Mouse (Mus musculus) kidney, postnatal 25 days (tissue): ENCODE data around the gene Nrp1.

ENCODE experiments used
- DNase-seq, 2 experiments: peaks; one replicate each; pipeline ENCODE4 v3.0.0; 2021; ENCODE audit warnings: mixed read lengths in 2 of 2

The Nrp1 gene

DNA sequence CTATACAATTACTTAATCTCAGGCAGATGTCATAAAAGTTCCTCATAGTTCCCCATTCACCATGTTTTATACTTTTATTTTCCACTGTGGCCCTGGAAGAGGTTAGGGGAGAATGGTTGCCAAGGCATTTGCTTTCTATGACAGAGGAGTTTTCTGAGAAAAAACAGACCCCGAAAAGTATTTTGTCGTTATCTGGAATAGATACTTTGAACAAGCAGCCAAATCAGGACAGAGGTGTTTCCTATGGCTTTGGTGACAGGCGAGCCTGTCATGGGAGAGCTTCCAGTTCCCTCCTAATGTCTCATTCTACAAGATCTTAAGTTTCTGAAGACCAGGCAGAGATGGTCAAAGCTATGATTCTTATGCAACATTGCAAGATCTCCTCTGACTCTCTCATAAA, 13.4 kb downstream of the Nrp1 start:
- DNase-seq, result no peak

DNA sequence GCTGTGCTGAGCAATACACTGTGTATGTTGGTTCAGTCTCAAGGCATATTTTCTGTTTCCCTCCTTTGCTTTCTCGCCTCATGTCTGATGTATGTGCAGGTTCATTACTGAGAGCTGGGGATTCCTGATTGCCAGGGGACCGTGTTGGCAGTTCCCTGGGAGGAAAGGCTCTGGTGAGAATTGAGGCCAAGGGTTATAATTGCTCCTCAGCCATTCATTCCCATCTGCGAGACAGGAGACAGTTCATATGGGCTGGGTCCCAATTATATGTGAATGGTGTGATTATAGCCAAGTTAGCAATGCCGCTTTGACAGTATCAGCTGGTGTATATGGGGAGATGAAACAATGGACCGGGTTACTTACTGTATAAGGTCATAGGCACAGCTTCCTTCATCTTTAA, 14.3 kb downstream of the Nrp1 start:
- DNase-seq, result no peak

DNA sequence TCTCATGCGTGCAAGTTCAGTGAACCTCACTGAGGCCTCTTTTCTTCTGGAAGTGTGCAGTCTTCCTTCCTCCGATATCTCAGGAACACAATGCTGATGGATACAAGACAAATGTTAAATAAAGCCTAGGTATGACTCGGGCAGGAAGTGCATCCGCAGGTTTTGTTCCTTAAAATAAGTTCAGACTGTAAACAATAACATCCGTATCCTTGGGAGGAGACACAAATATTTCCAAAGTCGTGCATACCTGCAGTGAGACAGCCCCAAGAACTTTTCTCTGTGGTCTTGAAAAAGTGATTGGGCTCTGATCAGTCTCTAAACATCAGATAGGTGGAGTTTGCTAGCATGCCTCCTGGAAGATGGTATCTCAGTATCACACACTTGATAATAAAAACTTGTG, 15.0 kb downstream of the Nrp1 start:
- no peak for DNase-seq

DNA sequence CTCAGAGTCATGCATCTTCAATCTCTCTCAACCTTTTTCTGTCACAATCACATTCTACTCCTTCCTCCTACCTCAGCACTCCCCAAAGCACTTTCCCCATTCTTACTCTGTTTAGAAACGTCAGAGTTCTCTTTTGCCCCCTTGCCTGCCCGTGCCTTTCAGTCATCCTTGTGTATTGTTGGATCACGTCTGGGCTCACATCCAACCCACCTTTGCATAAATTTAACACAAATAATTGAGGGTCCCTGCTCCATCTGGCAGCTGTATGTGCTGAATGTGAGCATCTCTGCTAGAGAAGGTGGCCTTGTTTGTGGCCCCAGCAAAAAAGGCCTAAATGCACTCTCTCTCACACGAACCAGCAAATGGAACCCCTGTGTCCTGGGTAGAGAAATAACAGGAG, 16.9 kb downstream of the Nrp1 start:
- DNase-seq, result no peak

DNA sequence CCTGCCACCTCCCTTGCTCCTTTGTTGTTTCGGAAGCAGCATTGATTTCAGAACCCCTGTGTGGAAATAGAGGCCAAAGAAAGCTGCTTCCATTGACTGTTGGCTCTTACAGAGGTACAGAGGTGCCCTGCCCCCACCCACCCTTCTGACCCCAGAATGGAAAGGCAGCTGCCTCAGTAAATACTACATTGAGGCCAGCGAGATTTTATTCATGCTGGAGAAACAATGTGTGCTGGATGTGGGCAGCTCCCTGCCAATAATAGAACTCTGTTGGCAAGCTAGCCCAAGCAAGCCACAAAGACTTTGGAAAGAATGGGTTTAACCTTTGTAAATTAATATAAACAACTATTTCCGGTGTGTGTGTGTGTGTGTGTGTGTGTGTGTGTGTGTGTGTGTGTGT, 24.8 kb downstream of the Nrp1 start:
- DNase-seq, result peak in 1 of 2 experiments; percentile 50

DNA sequence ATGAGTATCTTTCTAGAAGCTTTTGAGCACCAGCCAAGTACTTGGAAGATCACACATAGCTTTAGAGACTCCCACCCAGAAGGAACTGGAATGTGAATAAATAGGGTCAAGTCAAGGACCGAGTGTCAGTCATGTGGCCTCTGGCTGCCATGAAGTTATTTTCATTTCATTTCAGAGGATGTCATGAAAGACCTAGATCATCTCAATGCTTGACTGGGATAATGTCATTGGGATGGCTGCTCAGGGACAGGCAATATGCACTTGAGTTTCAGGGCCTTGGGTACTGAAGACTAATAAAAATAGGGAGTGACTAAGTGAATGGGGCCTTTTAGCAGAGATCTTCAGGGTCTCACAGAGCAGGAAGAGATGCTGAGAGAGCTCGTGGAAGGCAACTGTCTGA, 26.0 kb downstream of the Nrp1 start:
- no peak for DNase-seq

DNA sequence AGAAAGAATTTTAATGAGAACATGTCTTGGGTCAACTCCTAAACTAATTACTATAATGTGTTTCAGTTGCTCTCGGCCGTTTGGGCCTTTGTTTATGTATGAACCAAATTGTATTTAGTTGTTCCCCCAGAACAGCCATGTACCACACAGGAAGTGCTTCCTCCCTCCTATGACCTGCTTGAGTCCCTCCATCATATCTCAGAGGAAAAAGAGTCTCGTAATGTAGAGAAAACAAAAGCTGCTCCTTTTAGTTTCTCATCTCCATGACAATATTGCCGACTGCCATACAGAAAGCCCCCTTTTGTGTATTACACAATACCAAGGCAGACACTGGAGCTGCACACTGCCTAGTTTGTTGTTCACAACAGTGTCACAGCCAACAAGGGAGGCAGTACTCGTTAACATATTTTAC, 26.5 kb downstream of the Nrp1 start:
- no peak for DNase-seq

DNA sequence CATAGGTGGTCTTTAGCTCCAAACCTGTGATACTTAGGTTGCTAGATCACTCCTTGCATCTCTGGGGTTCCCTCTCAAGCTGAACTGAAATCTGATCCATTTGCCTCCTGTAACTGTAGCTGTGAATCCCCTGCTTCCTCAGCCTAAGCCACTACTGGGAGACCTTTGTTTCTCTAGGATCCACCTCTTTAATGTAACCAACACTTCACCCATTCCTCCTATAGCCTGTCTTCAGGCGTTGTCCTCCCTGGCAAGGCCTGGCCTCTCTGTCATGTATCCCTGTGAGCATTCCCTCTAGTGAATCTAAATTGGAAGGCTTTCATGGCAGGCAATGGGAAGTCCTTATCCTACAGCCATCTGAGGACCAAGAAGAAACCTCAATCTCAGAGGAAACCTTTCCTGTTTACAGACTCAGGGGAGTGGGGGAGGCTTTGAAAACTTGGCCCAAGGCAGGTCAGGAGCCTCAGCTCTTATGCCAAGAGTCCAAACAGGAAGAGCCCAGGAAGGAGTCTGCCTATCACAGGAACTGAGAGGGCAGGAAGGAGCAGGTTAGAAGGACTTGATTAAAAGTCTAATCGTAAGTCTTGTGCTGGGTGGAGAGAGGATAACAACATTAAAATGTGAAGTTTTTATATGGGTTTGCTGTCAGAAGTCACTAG, 28.7 kb downstream of the Nrp1 start:
- peak; percentile 53 to 78 for DNase-seq

DNA sequence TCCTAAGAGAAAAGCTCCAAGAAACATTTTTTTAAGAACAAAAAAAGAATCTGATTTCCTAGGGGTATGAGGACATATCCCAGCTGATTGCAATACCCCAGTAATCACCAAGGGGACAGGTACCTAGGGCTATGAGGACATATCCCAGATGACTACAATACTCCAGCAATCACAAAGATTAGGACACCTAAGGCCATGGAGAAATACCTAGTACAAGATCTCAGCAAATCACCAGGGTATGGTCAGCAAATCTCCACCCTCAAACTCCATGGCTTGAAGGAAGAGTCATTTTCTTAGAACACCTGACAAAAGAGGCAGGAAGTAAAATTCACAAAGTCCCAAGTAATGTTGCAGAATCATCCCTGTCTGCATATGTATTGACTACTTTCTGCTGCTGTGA, 32.4 kb downstream of the Nrp1 start:
- no peak for DNase-seq

DNA sequence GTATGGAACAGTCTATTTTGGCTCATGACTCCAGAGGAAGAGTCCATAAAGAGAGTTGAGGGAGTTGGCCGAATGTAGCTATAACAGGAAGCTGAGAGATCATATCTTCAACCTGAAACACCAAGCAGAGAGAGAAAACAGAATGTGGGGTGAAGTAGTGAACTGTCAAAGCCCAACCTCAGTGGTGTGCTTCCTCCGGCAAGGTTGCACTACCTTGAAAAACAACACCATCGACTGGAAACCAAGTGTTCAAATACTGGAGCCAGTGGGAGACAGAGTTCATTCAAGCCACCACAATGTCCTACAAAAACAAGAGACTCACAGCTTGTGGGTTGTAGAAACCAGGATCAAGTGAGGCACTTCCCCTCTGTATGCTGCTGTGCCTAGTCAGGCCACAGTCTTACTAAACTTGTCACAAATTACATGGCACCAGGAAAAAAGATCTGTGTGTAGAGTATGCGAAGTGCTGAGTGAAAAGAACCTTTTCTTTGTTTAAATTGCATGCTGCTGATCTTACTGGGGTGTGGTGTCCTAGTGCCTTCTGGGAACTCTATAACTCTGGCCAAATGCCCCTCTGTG, 32.9 kb downstream of the Nrp1 start:
- no peak for DNase-seq

DNA sequence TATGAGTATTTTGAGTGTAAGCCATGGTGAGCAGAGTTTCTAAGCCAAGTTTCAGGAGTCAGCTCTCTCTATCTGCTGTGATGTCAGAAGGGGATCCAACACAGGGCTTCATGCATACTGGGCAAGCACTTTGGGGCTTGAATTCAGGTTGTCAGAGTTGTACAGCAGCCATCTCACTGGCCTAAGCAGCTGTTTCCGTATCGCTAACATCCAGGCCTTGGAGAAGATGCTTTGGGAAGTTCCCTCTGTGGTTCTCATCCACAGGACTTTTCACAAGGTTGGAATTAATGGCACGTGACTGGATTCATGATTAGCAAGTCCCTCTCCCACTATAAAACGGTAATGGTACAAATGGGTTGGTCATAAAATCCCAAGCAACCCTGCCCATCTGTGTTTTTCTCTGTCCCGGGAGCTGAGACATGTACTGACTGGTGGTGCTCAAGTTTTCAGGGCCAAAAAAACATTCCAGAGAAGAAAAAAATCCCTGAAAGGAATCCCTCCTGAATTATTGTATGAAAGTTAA, 36.3 kb downstream of the Nrp1 start:
- no peak for DNase-seq

DNA sequence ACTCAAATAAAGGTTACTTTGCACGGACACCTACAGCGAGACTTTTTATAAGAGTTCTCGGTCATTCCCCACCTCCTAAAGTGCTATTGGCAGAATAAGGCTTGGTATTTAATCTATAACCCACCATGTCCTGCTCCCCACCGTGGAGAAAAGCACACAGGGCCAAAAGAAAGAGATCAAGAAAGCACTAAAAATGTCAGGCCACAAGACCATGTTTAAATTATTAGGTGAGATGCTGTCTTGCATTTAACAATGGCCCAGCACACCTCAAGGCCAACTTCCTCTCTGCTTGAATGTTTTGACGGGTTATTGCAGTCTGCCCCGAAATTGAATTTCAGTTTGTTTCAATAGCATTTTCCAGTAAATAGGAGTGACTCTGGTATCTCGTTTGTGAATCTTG, 38.6 kb downstream of the Nrp1 start:
- DNase-seq, result no peak

DNA sequence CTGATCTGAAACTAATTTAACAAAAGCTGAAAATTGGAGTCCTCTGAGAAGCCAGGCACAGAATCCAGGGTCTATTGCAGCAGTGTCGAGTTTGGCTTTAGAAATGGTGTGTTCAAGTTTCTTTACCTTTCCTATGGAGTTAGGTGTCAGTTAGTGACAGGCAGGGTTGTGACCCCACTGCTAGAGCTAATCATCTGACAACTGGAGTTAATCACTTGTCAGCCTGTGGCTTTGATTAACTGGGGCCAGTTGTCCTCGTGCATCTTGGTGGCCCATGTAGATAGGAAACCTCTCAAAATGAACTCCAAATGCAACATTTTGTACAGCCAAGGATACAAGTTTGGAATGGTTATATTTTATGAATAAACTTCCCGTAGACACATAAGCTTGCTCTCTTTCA, 39.0 kb downstream of the Nrp1 start:
- no peak for DNase-seq

DNA sequence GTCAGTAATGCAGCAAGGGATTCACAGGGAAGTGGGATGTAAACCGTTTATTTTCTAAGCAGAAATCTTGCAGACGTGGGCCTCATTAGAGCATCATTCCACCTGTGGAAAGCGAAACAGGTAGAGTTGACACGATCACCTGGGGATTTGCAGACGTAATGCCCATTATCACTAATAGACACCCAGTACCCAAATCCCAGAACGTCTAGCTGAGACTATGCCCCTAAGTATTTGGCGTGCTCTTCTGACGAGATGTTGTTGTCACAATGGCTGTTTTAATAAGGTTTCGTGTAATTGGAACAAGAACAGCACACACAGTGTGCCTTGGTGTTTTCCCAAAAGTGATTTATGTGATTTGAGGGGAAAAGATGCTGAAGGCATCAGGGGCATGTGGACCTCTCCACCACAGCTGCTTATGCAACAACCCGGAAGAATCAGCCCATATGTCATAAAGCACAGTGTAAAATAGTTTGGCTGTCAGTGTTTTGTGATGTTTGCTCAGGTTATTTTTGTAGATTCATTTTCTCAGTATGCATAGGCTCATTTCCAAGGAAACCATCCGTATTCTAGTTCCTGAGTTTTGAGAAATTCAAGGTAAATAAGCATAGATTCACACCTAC, 40.2 kb downstream of the Nrp1 start:
- DNase-seq, result no peak

DNA sequence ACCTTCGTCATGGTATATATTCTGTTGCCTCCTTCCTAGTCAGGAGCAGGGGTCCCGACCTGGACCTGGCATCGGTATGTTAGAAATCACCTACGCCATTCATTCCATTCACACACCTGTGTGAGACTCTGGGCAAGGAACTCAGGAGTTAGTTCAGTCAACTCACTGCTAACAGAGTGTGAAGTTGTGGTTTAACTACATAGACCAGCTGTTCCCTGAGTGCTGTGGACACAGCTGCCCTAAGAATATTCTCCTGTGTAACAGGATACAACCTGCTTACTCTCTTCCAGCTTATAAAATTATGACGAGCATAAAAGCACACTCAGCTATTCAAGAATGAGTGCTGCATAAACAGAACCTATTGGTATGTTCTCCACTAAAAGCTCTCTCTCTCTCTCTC, 41.9 kb downstream of the Nrp1 start:
- DNase-seq, result no peak

DNA sequence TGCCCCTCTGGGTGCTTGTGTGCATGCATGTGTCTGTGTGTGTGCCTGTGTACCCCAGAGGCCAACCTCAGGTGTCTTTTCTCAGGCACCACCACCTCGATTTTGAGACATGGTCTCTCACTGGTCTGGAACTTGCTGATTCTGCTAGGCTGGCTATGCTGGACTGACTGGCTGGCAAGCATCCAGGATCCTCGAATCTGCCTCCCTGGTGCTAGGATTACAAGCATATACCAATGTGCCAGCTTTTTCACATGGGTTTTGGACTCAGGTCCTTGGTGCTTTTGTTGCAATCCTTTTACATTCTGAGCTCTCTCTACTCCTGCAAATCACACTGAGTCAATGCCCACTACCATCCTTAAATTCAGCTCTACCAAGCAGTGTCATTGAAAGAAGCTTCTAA, 46.5 kb downstream of the Nrp1 start:
- peak; percentile 58 to 68 for DNase-seq

DNA sequence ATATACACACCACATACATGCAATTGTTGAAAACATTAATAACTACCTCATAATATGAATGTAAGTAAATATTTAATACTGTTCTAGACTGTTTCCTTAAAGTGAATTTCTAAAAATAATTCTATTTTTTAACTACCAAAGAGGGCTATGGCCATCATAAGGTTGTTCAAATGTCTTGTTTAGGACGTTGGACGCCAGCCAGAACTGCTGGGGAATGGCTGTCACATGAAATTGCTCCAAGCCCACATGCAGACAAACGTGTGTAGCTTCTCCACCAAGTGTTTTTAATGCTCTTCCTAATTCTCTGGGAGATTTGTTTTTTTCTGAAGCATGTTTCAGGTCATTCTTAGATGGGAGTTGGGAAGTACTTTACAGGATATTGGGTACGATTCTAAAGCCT, 55.0 kb downstream of the Nrp1 start:
- DNase-seq, result peak in 1 of 2 experiments; percentile 36

DNA sequence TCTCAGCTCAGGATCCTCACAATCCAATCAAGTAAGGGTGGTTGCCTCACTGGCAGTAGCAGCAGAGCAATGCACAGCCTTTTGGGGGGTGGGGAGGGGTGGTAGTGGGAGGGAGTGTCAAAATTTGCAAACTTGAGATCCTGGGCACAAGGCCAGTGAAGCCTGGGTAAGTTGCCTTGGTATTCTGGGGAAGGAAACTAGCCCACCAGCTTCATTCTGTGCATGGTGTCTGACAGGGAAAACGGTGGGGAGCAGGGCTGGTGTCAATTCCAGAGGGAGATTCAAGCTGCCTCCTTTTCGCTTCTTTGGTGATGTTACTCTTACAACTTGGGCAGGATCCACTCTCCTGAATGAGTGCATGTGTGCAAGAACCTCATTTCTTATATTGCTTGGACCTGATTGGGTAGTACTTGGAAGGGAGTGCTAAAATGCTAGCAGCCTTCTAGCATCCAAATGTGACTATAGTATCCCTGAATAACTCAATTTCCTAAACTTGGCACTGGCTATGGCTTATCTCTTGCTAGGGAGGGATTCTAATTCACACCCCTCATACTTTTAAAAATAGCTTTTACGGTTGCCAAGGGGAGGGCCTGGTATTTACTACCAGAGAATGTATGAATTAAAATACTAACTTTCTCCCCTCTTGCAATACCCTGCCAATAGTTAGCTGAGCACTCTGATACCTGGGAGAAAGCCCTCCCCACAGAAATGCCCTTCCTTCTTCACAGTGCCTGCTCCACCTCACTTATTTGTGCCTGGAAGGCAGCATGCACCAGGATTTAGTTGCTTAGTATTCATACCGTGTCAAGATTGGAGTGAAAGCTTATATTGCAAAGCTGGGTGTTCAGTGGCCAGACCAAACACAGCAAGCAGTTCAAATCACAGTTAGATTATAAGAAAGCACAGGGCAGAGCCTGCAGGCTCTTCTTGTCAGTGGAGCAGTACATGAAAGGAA, 57.6 kb downstream of the Nrp1 start:
- DNase-seq, result no peak

DNA sequence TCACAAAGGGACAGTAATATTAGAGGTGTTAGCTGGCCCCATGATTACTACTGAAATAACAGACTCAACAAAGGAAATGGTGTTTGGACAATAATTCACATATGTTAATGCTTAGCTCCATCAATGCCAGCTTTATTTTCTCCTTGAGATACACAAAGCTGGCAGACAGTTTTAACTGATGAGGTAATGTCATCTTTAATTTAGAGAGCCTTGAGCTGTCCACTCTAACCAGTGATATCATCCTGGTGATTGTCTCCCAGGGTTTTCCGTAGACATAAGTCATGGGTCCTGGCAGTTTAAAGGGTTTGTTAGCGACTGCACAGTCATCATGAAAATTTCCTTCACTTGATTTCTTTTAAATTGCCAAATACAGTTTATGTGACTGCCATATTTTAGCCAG, 58.5 kb downstream of the Nrp1 start:
- no peak for DNase-seq

DNA sequence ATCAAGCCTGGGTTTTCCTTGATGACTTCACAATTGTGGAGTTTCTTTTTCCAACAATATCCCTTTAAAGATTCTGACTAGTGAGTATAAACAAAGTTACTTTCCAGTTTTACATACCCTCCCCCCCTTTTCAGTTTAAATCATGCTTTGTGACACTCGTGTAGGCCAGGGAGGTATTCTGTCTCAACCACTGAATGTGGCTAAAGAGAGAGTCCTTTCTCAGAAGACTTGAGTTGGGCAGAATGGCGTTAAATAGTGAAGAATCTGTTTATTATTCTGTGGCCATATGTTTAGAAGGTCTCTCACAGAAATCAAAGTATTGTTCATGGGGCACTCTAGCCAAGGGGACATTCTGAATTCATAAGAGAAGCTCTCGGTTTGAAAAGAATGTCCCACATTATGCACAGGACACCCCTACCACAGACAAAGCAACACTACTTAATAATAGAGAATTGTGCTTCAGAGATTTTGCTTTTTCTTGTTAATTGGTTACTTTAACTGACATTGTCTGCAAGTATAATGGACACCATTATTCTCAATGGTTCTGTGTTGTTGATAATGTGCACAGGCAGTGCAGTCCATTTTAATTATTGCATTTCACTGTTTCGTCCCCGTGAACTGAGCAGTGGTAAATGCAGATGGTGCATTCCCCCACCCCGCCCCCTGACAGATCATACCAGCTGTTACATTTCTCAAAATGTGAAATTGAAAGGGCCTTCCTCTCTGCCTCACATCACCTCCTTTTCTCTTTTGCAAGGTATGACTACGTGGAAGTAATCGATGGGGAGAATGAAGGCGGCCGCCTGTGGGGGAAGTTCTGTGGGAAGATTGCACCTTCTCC, 59.8 kb downstream of the Nrp1 start:
- no peak for DNase-seq

DNA sequence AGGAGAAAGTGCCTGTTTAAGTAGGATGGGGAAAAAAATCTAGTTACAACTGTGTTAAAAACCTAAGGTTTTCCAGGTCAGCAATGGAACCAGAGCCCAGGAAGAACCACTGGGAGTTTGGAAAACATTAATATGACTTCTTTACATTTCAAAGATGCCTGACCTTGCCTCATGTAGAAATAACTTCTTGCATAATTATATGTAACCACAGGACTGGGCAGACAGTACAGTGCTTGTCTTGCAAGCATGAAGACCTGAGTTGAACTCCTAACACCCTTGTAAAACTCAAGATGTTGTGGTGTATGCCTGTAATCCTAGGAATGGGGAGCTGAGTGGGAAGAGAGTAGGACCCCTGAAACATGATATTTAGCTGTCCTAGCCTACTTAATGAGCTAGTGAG, 61.6 kb downstream of the Nrp1 start:
- DNase-seq, result no peak

DNA sequence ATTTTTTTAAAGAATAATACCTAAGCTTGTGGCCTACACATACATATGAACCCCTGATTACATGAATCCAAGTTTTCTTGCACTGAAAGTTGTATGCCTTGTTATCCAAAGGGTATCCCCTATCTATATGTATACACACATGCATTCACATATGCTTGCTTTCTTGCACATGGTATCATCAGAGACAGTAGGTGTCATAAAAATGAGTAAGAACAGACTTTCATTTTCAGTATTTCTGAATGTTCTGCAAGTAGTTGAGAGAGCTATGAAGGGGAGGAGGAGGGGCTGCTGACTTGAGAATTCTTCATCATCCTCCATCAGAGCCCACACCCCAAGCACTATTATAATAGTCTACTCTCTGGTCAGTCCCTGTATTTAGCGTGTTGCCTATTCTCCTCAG, 62.0 kb downstream of the Nrp1 start:
- DNase-seq, result no peak
